27 mouse cellular contexts compared by ENCODE assay signal in the genomic region with DNA sequence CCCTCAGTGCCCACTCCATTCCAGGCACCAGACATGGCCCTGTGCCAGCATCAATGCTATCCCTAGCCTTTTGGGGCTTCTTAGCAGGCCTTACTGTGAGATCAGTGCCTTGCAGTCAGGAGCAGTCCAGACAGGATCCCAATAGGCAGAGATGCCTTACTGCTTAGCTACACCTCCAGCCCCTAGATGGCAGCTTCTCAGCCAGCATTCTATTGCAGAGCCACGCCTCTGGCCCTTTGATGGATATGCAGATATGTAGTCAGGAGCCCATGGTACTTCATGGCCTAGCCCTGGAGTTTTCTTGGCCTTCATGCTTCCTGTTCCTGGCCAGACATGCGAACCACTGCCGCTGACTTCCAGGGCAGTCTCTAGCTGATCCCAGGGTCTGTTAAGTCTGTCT. TPM values are rescaled to one million over a fixed set of nuclear protein-coding genes. Genes with fewer than 3 reads are reported as not detected.
DNase-seq lines count a peak whose midpoint lies in the region; ATAC-seq and TF ChIP-seq lines count a peak whose summit lies in the region.
"Had no signal": no experiment of that assay in that cellular context is flagged by ENCODE, and none has a peak within 500 bp of the region (broad histone marks: within the 10 kb centered on the region; RNA-seq: fewer than 3 reads in every experiment).

No protein-coding gene starts in this region.

- peak; percentile 5 for DNase-seq in lung, embryonic 14.5 days
- no peak for DNase-seq in lung, adult 18-20 months
- DNase-seq in 416B (ENCODE audit: low read depth), result peak; percentile 30
- peak; percentile 14 for DNase-seq in brain, adult 2 months (ENCODE audit: low read depth, low spot score)
- no peak for DNase-seq in forebrain, postnatal 0 days
- DNase-seq in spleen, postnatal 14 days (ENCODE audit: low spot score in 2 of 2), result no peak
- DNase-seq: adrenal gland, postnatal 10 days; cerebellum, adult 9-11 months; embryo, embryonic 11 days; gastrocnemius, adult 2 months; gastrocnemius, postnatal 36 days; heart, adult 18-20 months; heart, postnatal 36 days; kidney, adult 18-20 months; kidney, postnatal 4 days; lung, postnatal 14 days; right cerebral cortex, postnatal 14 days; thymus, postnatal 25 days had no signal

- no peak for ATAC-seq in lung, embryonic 14.5 days (ENCODE audit: insufficient read depth)
- ATAC-seq in forebrain, postnatal 0 days, result no peak
- ATAC-seq: forebrain, embryonic 14.5 days had no signal

- no peak overlapping the region for H3K4me2 ChIP-seq in lung, embryonic 14.5 days
- H3K4me2 ChIP-seq in forebrain, postnatal 0 days (ENCODE audit: low read depth), result no peak overlapping the region
- H3K4me2 ChIP-seq: embryonic facial prominence, embryonic 12.5 days; heart, embryonic 11.5 days; hindbrain, embryonic 12.5 days; limb, embryonic 13.5 days; liver, embryonic 11.5 days; neural tube, embryonic 13.5 days; stomach, embryonic 15.5 days had no signal

- H3K27me3 ChIP-seq in lung, embryonic 14.5 days (ENCODE audit: insufficient read depth, low read length), result no peaks in the 10 kb centered on the region
- H3K27me3 ChIP-seq in E14TG2a.4 (ENCODE audit: insufficient read depth, low read length), result no peaks in the 10 kb centered on the region
- H3K27me3 ChIP-seq in forebrain, postnatal 0 days (ENCODE audit: insufficient read depth, low read length), result no peaks in the 10 kb centered on the region
- H3K27me3 ChIP-seq: embryonic facial prominence, embryonic 12.5 days; hindbrain, embryonic 12.5 days; limb, embryonic 13.5 days; neural tube, embryonic 13.5 days; stomach, embryonic 15.5 days had no signal

- no peaks in the 10 kb centered on the region for H3K4me1 ChIP-seq in lung, embryonic 14.5 days (ENCODE audit: insufficient read depth)
- H3K4me1 ChIP-seq in E14TG2a.4 (replicated peaks; ENCODE audit: low read depth, low read length), result peaks cover 10% of the 10 kb centered on the region
- no peaks in the 10 kb centered on the region for H3K4me1 ChIP-seq in forebrain, postnatal 0 days (ENCODE audit: insufficient read depth)
- H3K4me1 ChIP-seq: embryonic facial prominence, embryonic 12.5 days; hindbrain, embryonic 12.5 days; limb, embryonic 13.5 days; neural tube, embryonic 13.5 days; stomach, embryonic 15.5 days had no signal

- 68% methylated on average over 3 of the region's 3 CpGs for WGBS in lung, embryonic 14.5 days
- WGBS in forebrain, postnatal 0 days, result 75% methylated on average over 3 of the region's 3 CpGs

- no peaks in the 10 kb centered on the region for H3K9me3 ChIP-seq in lung, embryonic 14.5 days (ENCODE audit: low read depth, low read length)
- no peaks in the 10 kb centered on the region for H3K9me3 ChIP-seq in E14TG2a.4 (ENCODE audit: low read length)
- no peaks in the 10 kb centered on the region for H3K9me3 ChIP-seq in forebrain, postnatal 0 days (ENCODE audit: low read length)
- H3K9me3 ChIP-seq: embryonic facial prominence, embryonic 12.5 days; hindbrain, embryonic 12.5 days; limb, embryonic 13.5 days; neural tube, embryonic 13.5 days; stomach, embryonic 15.5 days had no signal

- TF ChIP-seq CTCF in lung, embryonic 14.5 days (IDR thresholded peaks at IDR 0.05; ENCODE audit: low read depth), result no peak
- no peak for TF ChIP-seq CTCF in E14TG2a.4 (conservative IDR thresholded peaks at IDR 0.05; ENCODE audit: low read length)
- no peak for TF ChIP-seq CTCF in forebrain, postnatal 0 days (IDR thresholded peaks at IDR 0.05; ENCODE audit: low read depth)

- no peak overlapping the region for H3K27ac ChIP-seq in lung, embryonic 14.5 days (ENCODE audit: low read depth)
- H3K27ac ChIP-seq in forebrain, postnatal 0 days (ENCODE audit: low read depth, low read length), result no peak overlapping the region
- H3K27ac ChIP-seq: embryonic facial prominence, embryonic 12.5 days; gastrocnemius, adult 2 months; hindbrain, embryonic 12.5 days; limb, embryonic 13.5 days; neural tube, embryonic 13.5 days; stomach, embryonic 15.5 days had no signal

- no peak overlapping the region for H3K4me3 ChIP-seq in lung, embryonic 14.5 days (ENCODE audit: low read depth, low read length)
- H3K4me3 ChIP-seq in E14TG2a.4 (replicated peaks; ENCODE audit: low read length), result 0 out of 2 replicates have a peak overlapping the region, but pooled peaks have one; percentile 32
- no peak overlapping the region for H3K4me3 ChIP-seq in forebrain, postnatal 0 days (ENCODE audit: low read depth, low read length)
- H3K4me3 ChIP-seq: embryonic facial prominence, embryonic 12.5 days; gastrocnemius, adult 2 months; hindbrain, embryonic 12.5 days; limb, embryonic 13.5 days; neural tube, embryonic 13.5 days; stomach, embryonic 15.5 days had no signal

- no peaks in the 10 kb centered on the region for H3K36me3 ChIP-seq in lung, embryonic 14.5 days (ENCODE audit: insufficient read depth)
- no peaks in the 10 kb centered on the region for H3K36me3 ChIP-seq in E14TG2a.4 (ENCODE audit: insufficient read depth, low read length)
- H3K36me3 ChIP-seq in forebrain, postnatal 0 days (ENCODE audit: insufficient read depth), result no peaks in the 10 kb centered on the region
- H3K36me3 ChIP-seq: embryonic facial prominence, embryonic 12.5 days; hindbrain, embryonic 12.5 days; limb, embryonic 13.5 days; neural tube, embryonic 13.5 days; stomach, embryonic 15.5 days had no signal

- H3K9ac ChIP-seq in lung, embryonic 14.5 days, result no peak overlapping the region
- H3K9ac ChIP-seq in forebrain, postnatal 0 days, result no peak overlapping the region
- H3K9ac ChIP-seq: embryonic facial prominence, embryonic 12.5 days; hindbrain, embryonic 12.5 days; limb, embryonic 13.5 days; neural tube, embryonic 13.5 days; stomach, embryonic 15.5 days had no signal

RNA-seq across cellular contexts. Expression of a gene that starts 49.7 kb away (rescaled TPM):
- polyA plus RNA-seq in lung, embryonic 14.5 days (2014; fragmentation: Nextera tagmentation; extraction: Ambion mirVana), result 0.05 and 0.07 TPM in 2 replicates
- total RNA-seq in forebrain, postnatal 0 days (2014; rRNA removed), result 1.0 and 1.2 TPM in 2 replicates
- 0.11 and 0.30 TPM in 2 replicates for polyA plus RNA-seq in forebrain, postnatal 0 days (2015; fragmentation: Nextera tagmentation; extraction: Ambion mirVana)

Comparison
In these comparisons a context has a peak if more than half of its experiments do, and no peak if none do; other contexts are left out.
1. DNase-seq: peak in lung, embryonic 14.5 days (single experiment), 416B (single experiment) and brain, adult 2 months (single experiment); none in lung, adult 18-20 months (0 of 2), forebrain, postnatal 0 days (single experiment) and spleen, postnatal 14 days (0 of 2).